In genomic region chr11:97985727-97986677, GRCm38 (mm10) we compare ENCODE assay signal across 7 mouse cellular contexts. TPM values are rescaled to one million over a fixed set of nuclear protein-coding genes. Genes with fewer than 3 reads are reported as not detected.
DNase-seq lines count a peak whose midpoint lies in the region; ATAC-seq lines count a peak whose summit lies in the region.

Gene Plxdc1, minus strand, starts transcription at chr11:97986444.

- H3K4me1 ChIP-seq in heart, embryonic 13.5 days: peaks cover 34% of the 10 kb centered on the region
- peaks cover 20% of the 10 kb centered on the region for H3K4me1 ChIP-seq in limb, embryonic 11.5 days (ENCODE audit: control insufficient read depth, insufficient read depth, low read length)
- H3K4me1 ChIP-seq in midbrain, embryonic 16.5 days (ENCODE audit: control insufficient read depth, insufficient read depth, low read length): peaks cover 18% of the 10 kb centered on the region

- H3K9ac ChIP-seq in heart, embryonic 13.5 days: peak within 1 kb of the TSS; percentile 80
- H3K9ac ChIP-seq in limb, embryonic 11.5 days (ENCODE audit: low read length): peak within 1 kb of the TSS; percentile 62
- peak within 1 kb of the TSS; percentile 69 for H3K9ac ChIP-seq in midbrain, embryonic 16.5 days (ENCODE audit: low read depth, low read length)

- 2% methylated on average over 74 of the region's 74 CpGs for WGBS in heart, embryonic 13.5 days
- WGBS in limb, embryonic 11.5 days: 3% methylated on average over 73 of the region's 74 CpGs
- 3% methylated on average over 48 of the region's 74 CpGs for WGBS in midbrain, embryonic 16.5 days

- peak within 1 kb of the TSS; percentile 88 for H3K4me2 ChIP-seq in heart, embryonic 13.5 days
- peak within 1 kb of the TSS; percentile 83 for H3K4me2 ChIP-seq in limb, embryonic 11.5 days (ENCODE audit: low read depth, severe bottlenecking)
- peak within 1 kb of the TSS; percentile 77 for H3K4me2 ChIP-seq in midbrain, embryonic 16.5 days (ENCODE audit: low read length)

- no peaks in the 10 kb centered on the region for H3K36me3 ChIP-seq in heart, embryonic 13.5 days
- no peaks in the 10 kb centered on the region for H3K36me3 ChIP-seq in limb, embryonic 11.5 days (ENCODE audit: control insufficient read depth, insufficient read depth, low read length)
- no peaks in the 10 kb centered on the region for H3K36me3 ChIP-seq in midbrain, embryonic 16.5 days (ENCODE audit: control insufficient read depth, insufficient read depth, low read length)

- no peak for ATAC-seq in heart, embryonic 13.5 days (ENCODE audit: extremely low read depth, insufficient number of reproducible peaks, low FRiP score, low TSS enrichment)
- no peak for ATAC-seq in limb, embryonic 11.5 days (ENCODE audit: insufficient number of reproducible peaks, low FRiP score, low TSS enrichment, low read depth)
- no peak for ATAC-seq in midbrain, embryonic 16.5 days

- peaks cover 54% of the 10 kb centered on the region for H3K27me3 ChIP-seq in heart, embryonic 13.5 days (replicated peaks)
- H3K27me3 ChIP-seq in limb, embryonic 11.5 days (ENCODE audit: control insufficient read depth, insufficient read depth, low read length): peaks cover 27% of the 10 kb centered on the region
- H3K27me3 ChIP-seq in midbrain, embryonic 16.5 days (ENCODE audit: control insufficient read depth, insufficient read depth, low read depth, low read length): peaks cover 10% of the 10 kb centered on the region

- peak; percentile 59 for DNase-seq in retina, postnatal 1 day
- DNase-seq in retina, embryonic 14.5 days (ENCODE audit: low spot score): no peak
- peak; percentile 51 for DNase-seq in brain, adult 2 months (ENCODE audit: low read depth, low spot score)
- DNase-seq in limb, embryonic 11.5 days (ENCODE audit: low spot score): peak; percentile 53
- DNase-seq in thymus, postnatal 4 days: peak; percentile 85

- no peak within 1 kb of the TSS for H3K27ac ChIP-seq in heart, embryonic 13.5 days (replicated peaks)
- no peak within 1 kb of the TSS for H3K27ac ChIP-seq in limb, embryonic 11.5 days (replicated peaks; ENCODE audit: low read depth, low read length)
- no peak within 1 kb of the TSS for H3K27ac ChIP-seq in midbrain, embryonic 16.5 days (ENCODE audit: low read length)

- H3K4me3 ChIP-seq in heart, embryonic 13.5 days: peak within 1 kb of the TSS; percentile 88
- H3K4me3 ChIP-seq in limb, embryonic 11.5 days (ENCODE audit: low read depth, low read length): peak within 1 kb of the TSS; percentile 92
- H3K4me3 ChIP-seq in midbrain, embryonic 16.5 days (ENCODE audit: low read depth, low read length): peak within 1 kb of the TSS; percentile 81

- no peaks in the 10 kb centered on the region for H3K9me3 ChIP-seq in heart, embryonic 13.5 days
- H3K9me3 ChIP-seq in limb, embryonic 11.5 days (ENCODE audit: control insufficient read depth, low read length): no peaks in the 10 kb centered on the region
- no peaks in the 10 kb centered on the region for H3K9me3 ChIP-seq in midbrain, embryonic 16.5 days (replicated peaks; ENCODE audit: control insufficient read depth, low read length, poor library complexity, severe bottlenecking)

RNA-seq across cellular contexts. Expression of gene Plxdc1, which starts in this region (rescaled TPM):
- 0.23 and 0.44 TPM in 2 replicates for polyA plus RNA-seq in heart, embryonic 13.5 days (2015; fragmentation: Nextera tagmentation; extraction: Ambion mirVana)
- 0.15 TPM in 1 of 2 replicates, not detected in the other for polyA plus RNA-seq in limb, embryonic 11.5 days (2014; fragmentation: Nextera tagmentation; extraction: Ambion mirVana)
- polyA plus RNA-seq in midbrain, embryonic 16.5 days (2015; fragmentation: Nextera tagmentation; extraction: Ambion mirVana): 2.7 and 3.1 TPM in 2 replicates

Comparison
In these comparisons a context has a peak if more than half of its experiments do, and no peak if none do; other contexts are left out.
1. Peak in DNase-seq, H3K4me3 ChIP-seq, H3K9ac ChIP-seq and H3K4me2 ChIP-seq in limb, embryonic 11.5 days; RNA of the gene not detected or under 1 TPM.